Mouse (Mus musculus): ENCODE data around the gene Gbgt1.

GRCm38 (mm10) chr2:28540587-28541227 lies 44.0 kb downstream of the Gbgt1 start:
- TF ChIP-seq CTCF (IDR thresholded peaks at IDR 0.05; ENCODE audit: low read depth) (no peak), EP300 (IDR thresholded peaks at IDR 0.05; ENCODE audit: low read depth) (no peak)

All from liver, postnatal 0 days (tissue).